Mouse (Mus musculus): ENCODE measurements around the gene Opcml. TPM values are rescaled to one million over a fixed set of nuclear protein-coding genes. Genes with fewer than 3 reads are reported as not detected.

Gene Opcml
- polyA plus RNA-seq, 1 experiment, result 0.04 TPM

DNA sequence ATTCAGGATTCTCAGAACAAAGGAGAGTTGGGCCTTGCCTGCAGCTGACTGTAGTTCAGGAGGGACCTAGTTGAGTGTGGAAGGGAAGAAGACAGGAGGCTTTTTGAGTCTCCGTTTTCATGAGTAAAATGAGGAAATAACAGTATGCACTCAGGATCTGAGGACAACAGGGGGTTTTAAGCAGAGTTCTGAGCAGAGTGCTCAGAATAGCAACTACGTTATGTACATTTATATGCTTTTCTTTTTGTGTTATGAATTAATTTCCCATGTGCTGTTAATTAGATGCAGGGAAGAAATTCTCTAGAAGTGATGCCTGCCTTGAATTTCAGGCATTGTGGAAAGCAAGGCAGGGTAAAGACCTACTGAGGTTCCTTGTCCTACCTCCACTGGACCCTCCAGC is 697.9 kb downstream of the Opcml start:
- WGBS, result 72% methylated on average over 2 of the region's 2 CpGs

DNA sequence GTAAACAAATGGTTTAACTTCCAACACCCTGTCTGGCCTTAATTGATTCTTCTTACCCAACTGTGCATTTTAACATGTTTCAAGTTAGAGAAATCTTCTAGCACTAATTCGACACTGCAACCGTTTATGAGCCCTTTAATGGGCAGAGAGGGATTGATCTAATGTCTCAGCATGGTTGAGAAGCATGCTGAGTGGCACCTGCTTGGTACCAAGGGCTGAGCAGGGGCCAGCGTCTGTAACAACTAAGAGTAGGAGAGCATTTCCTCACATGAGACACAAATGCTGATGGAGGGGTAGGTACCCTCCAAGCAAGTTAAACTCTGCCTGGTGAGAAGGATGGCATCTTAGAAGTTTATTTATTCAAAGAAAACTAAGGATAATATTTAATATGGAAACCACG is 699.3 kb downstream of the Opcml start:
- no peaks in the 10 kb centered on the region for H3K27me3 ChIP-seq (ENCODE audit: control insufficient read depth, insufficient read depth, low read length)
- H3K36me3 ChIP-seq (ENCODE audit: control insufficient read depth, insufficient read depth, low read length), result no peaks in the 10 kb centered on the region
- H3K4me3 ChIP-seq (ENCODE audit: low read depth, low read length), result no peak overlapping the region
- WGBS, result 58% methylated on average over 4 of the region's 4 CpGs
- no peaks in the 10 kb centered on the region for H3K4me1 ChIP-seq (ENCODE audit: control insufficient read depth, insufficient read depth, insufficient read length, low read length)
- TF ChIP-seq POLR2A (IDR thresholded peaks at IDR 0.05; ENCODE audit: low read depth, low read length), result no peak
- TF ChIP-seq CTCF (IDR thresholded peaks at IDR 0.05; ENCODE audit: extremely low read depth, insufficient read length, insufficient replicate concordance, low read depth, low read length), result no peak
- H3K27ac ChIP-seq (ENCODE audit: insufficient read depth, low read depth, low read length), result no peak overlapping the region

More for the DNA sequence above, 697.9 kb downstream of the Opcml start:
- no peaks in the 10 kb centered on the region for H3K4me1 ChIP-seq (ENCODE audit: control insufficient read depth, insufficient read depth, insufficient read length, low read length)
- no peak overlapping the region for H3K4me3 ChIP-seq (ENCODE audit: low read depth, low read length)
- no peak for TF ChIP-seq CTCF (IDR thresholded peaks at IDR 0.05; ENCODE audit: extremely low read depth, insufficient read length, insufficient replicate concordance, low read depth, low read length)
- no peak for TF ChIP-seq POLR2A (IDR thresholded peaks at IDR 0.05; ENCODE audit: low read depth, low read length)
- no peak overlapping the region for H3K27ac ChIP-seq (ENCODE audit: insufficient read depth, low read depth, low read length)
- H3K36me3 ChIP-seq (ENCODE audit: control insufficient read depth, insufficient read depth, low read length), result no peaks in the 10 kb centered on the region
- H3K27me3 ChIP-seq (ENCODE audit: control insufficient read depth, insufficient read depth, low read length), result no peaks in the 10 kb centered on the region

DNA sequence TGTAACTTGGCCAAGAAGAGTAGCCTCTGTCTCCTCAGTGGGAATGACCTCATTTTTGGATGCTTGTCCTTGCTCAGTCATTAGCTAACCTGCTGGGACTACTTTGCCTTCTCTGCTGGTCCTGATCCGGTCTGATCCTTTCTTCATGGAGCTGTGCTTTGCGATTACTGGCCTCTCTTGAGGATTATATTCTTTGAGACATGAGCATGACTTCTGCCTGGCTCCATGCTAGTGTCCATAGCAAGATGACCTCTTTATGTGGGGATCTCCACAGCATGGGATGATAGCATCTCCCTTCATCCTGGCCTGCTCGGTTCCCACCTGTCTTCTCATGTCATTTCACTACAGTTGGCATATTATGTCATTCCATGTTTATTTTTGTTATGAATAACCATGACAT is 699.8 kb downstream of the Opcml start:
- no peaks in the 10 kb centered on the region for H3K4me1 ChIP-seq (ENCODE audit: control insufficient read depth, insufficient read depth, insufficient read length, low read length)
- TF ChIP-seq POLR2A (IDR thresholded peaks at IDR 0.05; ENCODE audit: low read depth, low read length) (no peak), CTCF (IDR thresholded peaks at IDR 0.05; ENCODE audit: extremely low read depth, insufficient read length, insufficient replicate concordance, low read depth, low read length) (no peak)
- no peak overlapping the region for H3K4me3 ChIP-seq (ENCODE audit: low read depth, low read length)
- no peaks in the 10 kb centered on the region for H3K27me3 ChIP-seq (ENCODE audit: control insufficient read depth, insufficient read depth, low read length)
- H3K36me3 ChIP-seq (ENCODE audit: control insufficient read depth, insufficient read depth, low read length), result no peaks in the 10 kb centered on the region
- 84% methylated on average over 3 of the region's 3 CpGs for WGBS
- H3K27ac ChIP-seq (ENCODE audit: insufficient read depth, low read depth, low read length), result no peak overlapping the region

DNA sequence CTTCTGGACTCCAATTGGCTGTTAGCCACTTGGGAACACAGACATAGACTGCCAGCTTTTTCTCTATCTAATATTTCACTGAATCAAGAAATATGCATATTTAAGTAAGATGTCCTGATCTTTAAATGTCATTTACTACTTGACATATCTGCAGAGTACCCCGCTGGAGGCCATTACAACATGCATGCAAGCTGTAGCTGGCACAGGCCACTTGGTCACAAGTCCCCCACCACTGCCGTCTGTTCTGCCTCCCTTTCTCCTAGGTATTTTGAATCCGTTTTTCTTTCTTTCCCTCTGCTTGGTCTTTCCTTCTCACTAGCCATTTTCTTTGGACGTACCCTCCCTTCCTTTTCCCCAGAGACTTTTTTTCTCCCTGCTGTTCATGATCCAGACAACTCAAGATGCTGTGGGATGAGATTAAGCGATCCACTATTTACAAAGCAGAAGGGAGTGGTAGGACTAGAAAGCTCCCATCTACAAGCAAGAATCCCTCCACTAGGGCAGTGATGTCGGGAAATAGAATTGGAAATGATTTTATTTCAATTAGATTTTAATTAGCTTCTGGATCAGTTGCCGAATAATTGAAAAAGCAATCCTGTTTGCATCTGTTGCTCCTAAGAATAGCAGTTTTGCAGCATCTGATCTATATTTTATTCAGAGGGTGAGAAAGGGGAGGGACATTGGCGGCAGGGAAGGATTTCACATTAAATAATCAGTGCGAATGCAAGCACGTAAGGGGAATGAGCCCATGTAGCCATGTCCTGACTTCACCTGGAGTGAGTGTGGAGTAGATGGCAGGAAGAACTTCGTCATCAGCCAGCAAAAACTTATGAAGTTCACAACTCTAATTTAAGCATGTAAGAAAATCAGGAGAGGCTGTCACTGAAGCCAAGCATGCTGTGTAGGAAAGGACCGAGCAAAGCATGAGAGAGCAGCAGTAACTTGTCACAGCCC is 709.5 kb downstream of the Opcml start:
- Histone ChIP-seq H3K27me3 (ENCODE audit: control insufficient read depth, insufficient read depth, low read length) (no peaks in the 10 kb centered on the region), H3K4me3 (ENCODE audit: low read depth, low read length) (no peak overlapping the region), H3K36me3 (ENCODE audit: control insufficient read depth, insufficient read depth, low read length) (no peaks in the 10 kb centered on the region), H3K27ac (ENCODE audit: insufficient read depth, low read depth, low read length) (no peak overlapping the region), H3K4me1 (ENCODE audit: control insufficient read depth, insufficient read depth, insufficient read length, low read length) (no peaks in the 10 kb centered on the region)
- 73% methylated on average over 12 of the region's 12 CpGs for WGBS
- no peak for TF ChIP-seq POLR2A (IDR thresholded peaks at IDR 0.05; ENCODE audit: low read depth, low read length)
- no peak for TF ChIP-seq CTCF (IDR thresholded peaks at IDR 0.05; ENCODE audit: extremely low read depth, insufficient read length, insufficient replicate concordance, low read depth, low read length)

DNA sequence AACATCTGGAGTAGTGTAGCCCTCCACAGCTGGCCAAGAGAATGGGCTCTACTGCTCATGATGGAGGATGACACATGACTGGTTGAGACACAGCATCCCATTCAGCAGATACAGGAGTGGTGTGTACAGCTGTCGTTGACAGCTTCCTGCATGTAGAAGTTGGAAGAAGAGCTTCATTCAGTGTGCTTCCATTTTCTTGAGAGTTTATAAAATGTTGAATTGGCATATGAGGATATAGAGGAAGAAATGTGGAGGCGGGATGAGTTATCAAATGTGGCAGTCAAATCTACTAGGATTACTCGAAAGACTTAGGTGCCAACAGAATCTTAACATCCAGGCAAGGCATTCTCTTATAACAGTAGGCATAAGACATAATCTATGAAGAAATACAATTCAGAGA is 723.3 kb downstream of the Opcml start:
- Histone ChIP-seq H3K36me3 (ENCODE audit: control insufficient read depth, insufficient read depth, low read length) (no peaks in the 10 kb centered on the region), H3K27ac (ENCODE audit: insufficient read depth, low read depth, low read length) (no peak overlapping the region), H3K4me1 (ENCODE audit: control insufficient read depth, insufficient read depth, insufficient read length, low read length) (no peaks in the 10 kb centered on the region), H3K27me3 (ENCODE audit: control insufficient read depth, insufficient read depth, low read length) (no peaks in the 10 kb centered on the region), H3K4me3 (ENCODE audit: low read depth, low read length) (no peak overlapping the region)
- WGBS, result 81% methylated on average over 3 of the region's 3 CpGs
- no peak for TF ChIP-seq CTCF (IDR thresholded peaks at IDR 0.05; ENCODE audit: extremely low read depth, insufficient read length, insufficient replicate concordance, low read depth, low read length)
- no peak for TF ChIP-seq POLR2A (IDR thresholded peaks at IDR 0.05; ENCODE audit: low read depth, low read length)

DNA sequence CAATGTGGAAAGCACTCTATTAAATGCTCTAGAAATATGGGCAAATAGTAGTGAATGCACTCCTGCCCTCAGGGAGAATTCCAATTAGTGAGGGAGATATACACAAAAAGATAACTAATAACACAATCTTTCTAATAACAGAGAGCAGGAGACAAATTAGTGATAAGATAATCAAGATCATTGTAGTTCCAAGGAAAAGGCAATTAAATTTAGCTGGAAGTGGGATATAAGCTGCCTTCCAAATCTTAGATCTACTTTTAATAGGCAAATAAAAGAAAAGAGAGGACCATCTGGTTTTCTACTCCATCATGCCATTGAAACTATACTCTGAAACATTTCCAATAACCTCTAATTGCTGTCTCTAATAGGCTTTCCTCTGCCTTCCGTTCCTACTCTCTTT is 742.6 kb downstream of the Opcml start:
- no peak for TF ChIP-seq POLR2A (IDR thresholded peaks at IDR 0.05; ENCODE audit: low read depth, low read length)
- no peak for TF ChIP-seq CTCF (IDR thresholded peaks at IDR 0.05; ENCODE audit: extremely low read depth, insufficient read length, insufficient replicate concordance, low read depth, low read length)
- Histone ChIP-seq H3K4me3 (ENCODE audit: low read depth, low read length) (no peak overlapping the region), H3K36me3 (ENCODE audit: control insufficient read depth, insufficient read depth, low read length) (no peaks in the 10 kb centered on the region), H3K27me3 (ENCODE audit: control insufficient read depth, insufficient read depth, low read length) (no peaks in the 10 kb centered on the region), H3K27ac (ENCODE audit: insufficient read depth, low read depth, low read length) (no peak overlapping the region), H3K4me1 (ENCODE audit: control insufficient read depth, insufficient read depth, insufficient read length, low read length) (no peaks in the 10 kb centered on the region)
- 76% methylated on average over 1 of the region's 1 CpGs for WGBS

DNA sequence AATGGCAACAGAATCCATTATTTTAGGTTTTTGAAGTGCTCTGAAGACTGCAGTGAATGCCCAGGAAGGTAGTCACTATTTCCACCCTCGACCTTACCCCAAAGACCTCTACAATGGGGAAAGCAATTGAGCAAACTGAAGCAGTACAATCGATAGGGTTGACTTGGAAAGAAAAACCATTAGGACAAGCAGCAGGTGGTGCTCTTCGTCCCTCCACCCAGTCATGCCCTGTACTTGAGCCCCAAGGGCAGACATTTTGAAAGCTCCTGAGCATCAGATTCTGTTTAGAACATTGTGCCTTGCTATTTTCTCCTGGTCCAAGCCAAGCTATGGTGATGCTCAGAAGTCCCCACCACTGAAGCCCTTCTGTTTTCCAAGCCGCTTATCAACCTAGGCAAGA is 744.4 kb downstream of the Opcml start:
- TF ChIP-seq POLR2A (IDR thresholded peaks at IDR 0.05; ENCODE audit: low read depth, low read length), result no peak
- TF ChIP-seq CTCF (IDR thresholded peaks at IDR 0.05; ENCODE audit: extremely low read depth, insufficient read length, insufficient replicate concordance, low read depth, low read length), result no peak
- no peak overlapping the region for H3K27ac ChIP-seq (ENCODE audit: insufficient read depth, low read depth, low read length)
- 73% methylated on average over 4 of the region's 4 CpGs for WGBS
- no peak overlapping the region for H3K4me3 ChIP-seq (ENCODE audit: low read depth, low read length)
- no peaks in the 10 kb centered on the region for H3K4me1 ChIP-seq (ENCODE audit: control insufficient read depth, insufficient read depth, insufficient read length, low read length)
- H3K36me3 ChIP-seq (ENCODE audit: control insufficient read depth, insufficient read depth, low read length), result no peaks in the 10 kb centered on the region
- no peaks in the 10 kb centered on the region for H3K27me3 ChIP-seq (ENCODE audit: control insufficient read depth, insufficient read depth, low read length)

Data from small intestine, adult 2 months (tissue).